Mouse (Mus musculus) C2C12 (cell line): ENCODE results near the gene Nucks1.

Source experiments
- CTCF ChIP-seq: IDR thresholded peaks from one replicate; pipeline ENCODE4 v1.5.1; 2011; ENCODE audit not compliant: control insufficient read depth, insufficient read depth, insufficient read length
- MYOD1 ChIP-seq: IDR thresholded peaks from one replicate; pipeline ENCODE4 v1.6.1; 2011; ENCODE audit warnings: low read depth; ENCODE audit not compliant: control insufficient read depth, insufficient read length

GRCm38 (mm10) chr1:131919052-131919451 lies 8.7 kb downstream of the Nucks1 start:
- TF ChIP-seq CTCF (no peak), MYOD1 (no peak)
